Mouse (Mus musculus): ENCODE data around the gene Zfp317. TPM values are rescaled to one million over a fixed set of nuclear protein-coding genes. Genes with fewer than 3 reads are reported as not detected.

Gene Zfp317
- polyA plus RNA-seq (2012; rRNA removed; ENCODE audit: low replicate concordance): 5.2 and 13.6 TPM in 2 replicates

DNA sequence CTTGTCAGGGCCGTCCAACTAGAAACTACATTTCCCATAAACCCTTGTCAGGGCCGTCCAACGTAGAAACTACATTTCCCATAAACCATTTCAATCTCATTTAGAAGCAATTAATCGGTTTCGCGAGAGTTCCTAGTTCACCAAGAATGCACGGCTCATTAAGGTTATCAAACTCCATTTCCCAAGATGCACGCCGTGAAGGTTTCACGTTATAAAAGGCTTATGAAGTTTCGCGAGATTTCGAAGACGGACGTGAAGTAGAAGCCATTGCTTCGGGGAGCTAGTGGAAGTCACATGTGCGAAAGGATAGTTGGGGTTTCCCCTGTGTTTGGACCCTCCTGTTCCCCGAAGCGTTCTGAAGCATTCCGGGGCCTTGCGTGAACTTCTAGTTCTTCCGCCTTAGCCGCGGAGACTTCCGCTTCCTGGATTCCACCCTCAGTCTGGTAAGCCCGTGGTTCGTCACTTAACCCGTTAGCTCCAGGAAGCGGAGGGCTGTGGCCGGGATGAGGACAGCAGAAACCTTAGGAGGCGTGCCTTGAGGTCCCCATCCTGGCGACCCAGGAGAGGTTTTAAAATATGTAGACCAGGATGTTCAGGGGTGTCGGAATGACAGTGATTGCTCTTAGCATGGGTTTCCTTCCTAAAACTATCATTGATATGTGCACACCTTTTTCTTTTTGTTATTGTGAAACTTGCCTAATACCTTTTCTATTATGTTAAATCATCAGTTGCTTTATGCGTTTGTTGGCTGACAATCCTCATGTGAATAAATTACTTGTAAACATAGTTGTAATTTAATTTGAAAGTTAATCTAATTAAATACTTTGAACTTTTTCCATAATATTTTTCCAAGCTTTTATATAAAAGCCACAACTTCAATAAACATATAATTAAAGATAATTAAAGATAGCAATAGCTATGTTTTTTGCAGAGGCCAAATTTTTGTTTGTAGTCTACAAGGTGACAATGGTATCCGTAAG lies at the start of gene Zfp317:
TSS of gene Zfp317 (plus strand) at position 260 of the 980 bp plus-strand sequence.

DNA sequence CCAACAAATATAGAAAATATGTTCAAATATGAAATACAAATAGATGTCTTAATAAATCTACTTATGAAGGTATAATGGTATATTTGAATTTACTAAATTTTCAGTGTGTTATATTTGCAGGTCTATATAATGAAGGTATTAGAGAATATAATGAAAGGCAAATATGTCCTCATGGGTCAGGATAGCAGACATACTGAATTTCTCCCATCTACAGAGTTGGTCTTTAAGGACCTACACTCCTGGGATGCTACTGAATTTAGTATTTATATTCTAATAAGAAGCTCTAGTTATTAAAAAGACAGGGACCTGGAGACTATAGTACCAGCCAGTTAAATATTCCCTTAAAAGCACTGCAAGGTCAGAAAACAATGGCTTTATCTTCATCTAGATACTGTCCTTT lies 39.6 kb upstream of the Zfp317 start, which contains the start of gene Olfr855:
TSS of gene Olfr855 (plus strand) at position 301 of the 400 bp plus-strand sequence.

Other genes starting within 250 kb of the Zfp317 start
- not detected in 2 replicates for gene Olfr847, start 243.4 kb upstream of the Zfp317 start, polyA plus RNA-seq (2012; rRNA removed; ENCODE audit: low replicate concordance)
- gene Olfr849, start 181.8 kb upstream of the Zfp317 start, polyA plus RNA-seq (2012; rRNA removed; ENCODE audit: low replicate concordance): not detected in 2 replicates
- gene Olfr850, start 143.9 kb upstream of the Zfp317 start, polyA plus RNA-seq (2012; rRNA removed; ENCODE audit: low replicate concordance): not detected in 2 replicates
- gene Olfr851, start 128.8 kb upstream of the Zfp317 start, polyA plus RNA-seq (2012; rRNA removed; ENCODE audit: low replicate concordance): not detected in 2 replicates
- gene Olfr853, start 81.0 kb upstream of the Zfp317 start, polyA plus RNA-seq (2012; rRNA removed; ENCODE audit: low replicate concordance): not detected in 2 replicates
- gene Olfr854, start 54.7 kb upstream of the Zfp317 start, polyA plus RNA-seq (2012; rRNA removed; ENCODE audit: low replicate concordance): not detected in 2 replicates
- not detected in 2 replicates for gene Olfr855, start 39.5 kb upstream of the Zfp317 start, polyA plus RNA-seq (2012; rRNA removed; ENCODE audit: low replicate concordance)
- 0.13 TPM in 1 of 2 replicates, not detected in the other for gene Olfr857, start 87.3 kb downstream of the Zfp317 start, polyA plus RNA-seq (2012; rRNA removed; ENCODE audit: low replicate concordance)
- not detected in 2 replicates for gene Olfr58, start 158.2 kb downstream of the Zfp317 start, polyA plus RNA-seq (2012; rRNA removed; ENCODE audit: low replicate concordance)
- gene Olfr859, start 182.8 kb downstream of the Zfp317 start, polyA plus RNA-seq (2012; rRNA removed; ENCODE audit: low replicate concordance): not detected in 2 replicates
- not detected in 2 replicates for gene Olfr860, start 227.6 kb downstream of the Zfp317 start, polyA plus RNA-seq (2012; rRNA removed; ENCODE audit: low replicate concordance)